Mouse (Mus musculus) thymus, postnatal 14 days (tissue): ENCODE data around the gene Csnk1g1.

Experiments used
- DNase-seq: peaks from one replicate; pipeline ENCODE4 v3.0.0; 2021

Csnk1g1 gene

DNA sequence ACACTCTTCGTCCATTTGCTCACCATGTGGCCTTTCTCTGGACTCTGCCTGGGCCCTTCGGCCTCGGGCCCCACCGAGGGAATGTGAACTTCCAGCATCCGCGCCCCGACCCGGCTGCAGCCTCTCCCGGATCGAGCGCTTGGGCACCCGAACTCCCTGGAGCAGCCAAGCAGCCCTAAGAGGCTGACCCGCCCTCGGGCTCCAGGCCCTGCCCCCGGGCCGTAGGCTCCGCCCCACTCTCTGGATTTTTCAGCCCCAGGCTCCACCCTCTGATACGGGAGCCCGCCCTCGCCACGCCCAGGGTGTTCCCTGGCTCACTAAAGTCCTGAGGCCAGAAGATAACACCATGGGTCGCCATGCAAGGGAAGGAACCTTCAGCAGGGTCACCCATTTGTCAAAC is 160.9 kb downstream of the Csnk1g1 start, which contains the start of gene Snx22:
Gene Snx22 (minus strand): TSS at position 137 of the 400 bp plus-strand sequence.
- DNase-seq = peak; percentile 62

DNA sequence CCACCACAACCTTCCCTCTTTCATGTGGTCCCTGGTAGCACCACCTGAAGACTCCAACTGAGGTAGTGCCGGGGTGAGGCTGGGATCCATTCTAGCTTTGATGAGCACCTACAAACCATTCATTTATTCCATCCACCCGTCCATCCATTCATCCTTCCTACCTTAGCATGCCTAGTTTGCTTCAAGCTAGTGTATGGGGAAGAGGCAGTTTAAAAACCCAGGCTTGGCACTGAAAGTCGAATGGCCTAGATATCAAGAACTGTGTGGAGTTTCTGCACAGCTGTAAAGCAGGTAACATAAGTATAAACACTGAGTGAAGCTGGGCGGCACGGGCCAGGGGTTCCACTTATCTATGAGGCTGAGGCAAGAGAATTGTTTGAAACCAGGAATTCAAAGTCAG is 161.4 kb downstream of the Csnk1g1 start:
- DNase-seq = no peak

DNA sequence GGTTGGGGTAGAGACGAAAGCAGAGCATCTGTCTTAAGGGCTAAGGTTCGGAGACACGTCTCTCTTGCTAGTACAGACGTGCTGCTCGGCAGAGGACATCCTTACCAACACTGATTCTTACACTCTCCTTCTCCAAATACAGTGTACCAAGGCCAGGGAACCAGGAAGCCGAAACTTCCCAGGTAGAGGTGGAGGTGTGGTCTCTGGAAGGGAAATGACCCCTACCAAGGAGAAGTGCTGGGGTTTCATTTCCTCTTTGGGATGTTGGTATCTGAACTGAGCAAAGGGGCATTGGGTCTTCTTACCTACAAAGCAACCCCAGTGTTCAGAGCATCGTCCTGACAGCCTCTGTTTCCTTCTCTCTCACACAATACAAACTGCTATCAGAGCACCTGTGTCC is 164.0 kb downstream of the Csnk1g1 start:
- no peak for DNase-seq

DNA sequence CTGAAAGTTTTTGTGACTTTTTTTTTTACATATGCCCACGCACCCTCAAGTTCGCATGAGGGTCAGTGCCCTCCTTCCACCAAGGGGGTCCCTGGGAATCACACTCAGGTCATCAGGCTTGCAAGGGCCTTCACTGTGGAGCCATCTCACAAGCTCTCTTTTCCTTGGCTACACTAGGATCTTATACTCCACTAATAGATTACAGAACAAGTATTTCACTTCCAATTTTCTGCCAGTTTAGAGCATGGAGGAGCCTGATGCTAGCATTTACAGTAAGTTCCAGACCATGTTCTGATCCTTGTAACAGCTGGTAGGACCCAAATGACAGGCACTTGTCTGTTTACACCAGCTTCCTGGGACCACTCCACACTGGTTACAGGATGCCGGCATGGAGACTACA is 169.3 kb downstream of the Csnk1g1 start:
- no peak for DNase-seq

DNA sequence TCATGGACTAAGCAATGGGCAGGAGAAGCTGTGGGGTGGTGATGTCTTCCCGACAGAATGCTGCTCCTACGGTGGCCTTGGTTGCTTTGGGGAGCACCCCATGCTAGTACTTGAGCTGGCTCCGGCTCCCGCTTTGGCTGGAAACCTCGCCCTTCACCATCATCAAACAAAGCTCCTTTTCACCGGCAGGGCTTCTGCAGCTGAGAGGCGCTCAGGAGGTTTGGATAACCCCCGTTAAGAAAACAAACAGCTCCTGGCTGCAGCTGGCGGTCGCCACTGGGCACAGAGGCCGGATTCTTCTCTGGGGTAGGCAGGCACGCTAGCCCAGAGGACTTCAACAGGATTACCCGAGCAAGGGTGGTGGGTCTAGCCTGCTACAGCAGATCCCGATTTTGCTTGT is 169.8 kb downstream of the Csnk1g1 start:
- DNase-seq = no peak

DNA sequence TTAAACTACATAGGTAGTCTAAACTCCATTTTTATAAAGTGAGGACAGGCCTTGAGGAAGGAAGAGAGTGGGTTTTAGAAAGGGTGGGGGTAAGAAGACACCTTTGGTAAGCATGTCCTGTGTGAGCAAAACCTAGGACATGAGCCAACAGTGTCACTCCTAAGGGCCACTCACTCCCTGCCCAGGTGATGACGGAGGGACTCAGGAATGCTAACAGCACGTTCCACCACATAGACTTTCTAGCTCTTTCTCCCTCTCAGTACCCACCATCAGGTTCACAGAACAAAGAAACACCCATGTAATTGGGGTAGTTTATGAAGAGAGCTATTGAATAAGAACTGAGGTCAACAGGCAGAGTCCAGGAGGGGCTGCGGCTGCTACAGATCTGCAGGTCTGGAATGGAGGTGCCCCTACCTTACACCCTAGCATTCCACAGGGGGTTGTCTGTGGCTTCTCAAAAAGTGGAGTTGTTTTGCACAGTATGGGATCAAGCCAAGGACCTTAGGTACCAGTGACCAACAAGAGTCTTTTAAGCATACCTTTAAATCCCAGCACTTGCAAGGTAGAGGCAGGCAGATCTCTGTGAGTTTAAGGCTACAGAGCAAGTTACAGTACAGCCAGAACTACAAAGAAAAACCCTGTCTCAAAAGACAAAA is 172.2 kb downstream of the Csnk1g1 start:
- DNase-seq = no peak

DNA sequence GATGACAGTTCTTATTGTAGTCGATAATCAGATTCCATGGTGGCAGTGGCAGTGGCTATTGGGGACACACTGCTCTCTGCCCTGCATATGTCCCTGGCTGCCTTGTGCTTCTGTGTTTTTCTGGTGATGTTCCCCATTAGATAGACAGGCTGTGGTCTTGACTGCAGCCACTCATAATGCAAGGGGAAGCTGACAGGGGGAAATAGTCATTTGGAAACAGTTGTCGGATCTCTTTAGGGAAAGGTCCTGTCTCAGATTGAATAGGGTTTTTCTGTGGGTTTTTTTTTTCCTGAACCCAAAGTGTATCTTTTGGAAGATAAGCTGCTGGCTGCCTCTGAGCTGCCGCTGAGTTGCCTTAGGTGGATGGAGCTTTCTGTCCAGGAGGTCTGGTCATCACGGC is 173.3 kb downstream of the Csnk1g1 start:
- DNase-seq = no peak

DNA sequence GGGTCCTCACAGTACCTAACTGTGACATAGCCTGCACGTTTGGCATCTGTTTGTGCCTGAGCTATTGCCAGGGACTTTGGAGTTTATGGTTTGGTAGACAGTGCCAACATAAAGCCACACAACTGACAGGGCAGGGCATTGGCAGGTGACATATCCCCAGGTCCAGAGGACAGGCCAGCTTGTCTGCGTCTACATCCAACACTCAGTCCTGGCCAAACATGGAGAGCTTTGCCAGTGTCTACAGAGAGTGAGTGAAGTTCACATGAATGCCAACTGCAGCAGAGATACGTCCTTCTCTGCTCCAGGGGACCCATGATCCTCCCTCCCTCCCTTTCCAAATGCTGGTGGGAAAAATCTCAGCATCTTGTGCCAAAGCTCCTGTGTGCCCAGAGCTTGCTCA is 175.4 kb downstream of the Csnk1g1 start:
- no peak for DNase-seq

DNA sequence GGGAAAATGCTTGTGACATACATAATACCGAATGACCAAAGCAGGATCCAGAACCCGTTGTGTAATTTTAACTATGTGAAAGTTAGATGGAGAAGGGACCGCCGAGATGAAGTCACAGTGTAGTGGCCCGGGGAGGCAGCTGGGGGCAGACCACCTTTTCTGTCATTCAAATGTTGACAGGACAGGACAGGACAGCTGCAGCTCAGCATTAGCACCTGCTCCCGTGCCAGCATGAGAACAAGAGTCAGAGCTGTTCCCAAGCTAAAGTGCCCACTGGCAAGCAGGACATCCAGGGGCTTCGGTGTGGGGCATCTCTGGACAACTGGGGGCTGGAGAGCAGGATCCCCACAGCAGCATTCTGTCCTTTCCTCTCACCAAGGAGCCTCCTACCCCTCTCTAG is 178.3 kb downstream of the Csnk1g1 start:
- DNase-seq = no peak

DNA sequence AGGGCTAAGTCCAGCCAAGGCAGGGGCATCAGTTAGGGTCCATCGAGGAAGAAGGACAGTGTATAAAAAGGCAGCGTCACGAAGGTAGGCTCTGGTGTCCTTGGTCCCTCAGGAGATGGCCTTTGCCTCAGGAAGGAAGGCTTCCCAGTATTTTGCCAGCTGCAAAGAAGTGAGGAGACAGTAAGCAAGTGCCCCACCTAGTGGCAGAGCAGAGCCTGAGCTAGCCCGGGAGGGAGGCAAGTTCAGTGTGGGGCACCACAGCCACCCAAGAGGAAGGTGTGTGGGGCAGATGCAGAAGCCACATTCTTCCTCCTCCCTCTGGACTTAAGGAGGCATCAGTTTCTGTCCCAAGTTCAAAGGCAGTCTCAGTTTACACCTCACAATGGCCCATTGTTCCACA is 179.7 kb downstream of the Csnk1g1 start:
- DNase-seq = peak; percentile 69

DNA sequence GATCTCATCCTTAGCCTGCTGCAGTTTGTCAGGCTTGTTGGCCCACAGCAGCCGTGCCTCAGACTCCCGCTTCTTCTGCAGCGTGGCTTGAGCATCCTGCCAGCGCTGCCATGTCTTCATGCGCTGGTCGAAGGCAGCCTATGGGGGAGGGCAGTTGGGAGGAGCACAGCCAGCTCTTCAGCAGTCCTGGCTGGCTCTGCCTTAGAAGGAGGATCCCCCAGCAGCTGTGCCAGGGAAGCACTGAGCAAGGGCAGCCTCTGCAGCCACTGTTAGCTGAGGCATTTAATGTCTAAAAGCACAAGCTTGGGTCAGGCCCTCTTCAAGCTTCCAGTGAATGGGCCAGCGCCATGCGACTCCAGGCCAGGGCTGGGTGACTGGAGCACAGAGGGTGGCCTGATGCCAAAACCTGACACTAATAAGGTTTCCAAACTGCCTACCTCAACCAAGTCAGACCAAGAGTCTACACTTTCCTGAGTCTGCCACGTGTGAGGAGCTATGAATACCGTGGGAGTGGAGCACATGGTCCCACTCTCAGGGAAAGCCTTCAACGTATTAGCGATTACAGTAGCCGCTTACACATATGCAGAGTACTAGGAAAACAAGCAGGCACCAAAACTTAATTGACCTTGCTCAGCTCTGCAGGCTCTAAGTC is 182.0 kb downstream of the Csnk1g1 start:
- no peak for DNase-seq

DNA sequence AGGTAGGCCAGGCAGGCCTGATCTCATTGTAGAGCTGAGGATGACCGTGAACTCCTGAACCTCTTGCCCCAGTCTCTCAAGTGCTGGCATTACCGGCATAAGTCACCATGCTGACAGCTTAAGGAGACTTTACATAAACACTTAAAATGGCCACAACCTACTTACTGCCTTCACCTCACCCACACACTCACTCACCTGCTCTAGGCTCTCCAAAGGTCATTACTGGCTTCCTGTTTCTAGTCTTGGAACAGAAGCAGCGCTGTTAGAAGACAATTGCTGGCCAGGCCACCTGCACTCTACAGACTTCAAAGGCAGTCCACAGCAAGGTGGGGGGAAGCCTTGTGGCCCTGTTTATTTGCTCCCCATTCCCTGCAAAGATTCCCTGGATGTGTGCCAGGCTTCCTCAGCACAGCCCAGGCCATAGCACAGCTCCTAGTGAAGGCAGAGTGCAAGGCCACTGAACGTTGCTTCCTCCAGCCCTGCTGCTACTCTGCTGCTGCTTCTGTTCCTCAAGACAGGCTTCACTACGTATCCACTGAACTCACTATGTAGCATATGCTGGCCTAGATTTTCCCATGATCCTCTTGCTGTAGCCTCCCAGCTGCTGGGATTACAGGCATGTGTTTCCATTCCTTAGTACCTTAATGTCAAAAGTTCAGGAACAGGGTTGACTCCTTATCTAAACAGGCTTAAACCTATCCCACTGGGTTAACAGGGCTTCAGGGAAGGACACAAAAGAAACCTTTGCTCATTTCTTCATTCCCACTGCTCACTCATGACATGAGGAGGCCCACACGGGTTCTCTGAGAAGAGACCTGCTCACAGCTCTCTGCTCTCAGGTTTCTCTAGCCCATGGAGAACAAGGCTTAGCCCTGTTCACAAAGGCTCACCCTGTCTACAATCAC is 182.9 kb downstream of the Csnk1g1 start:
- no peak for DNase-seq

DNA sequence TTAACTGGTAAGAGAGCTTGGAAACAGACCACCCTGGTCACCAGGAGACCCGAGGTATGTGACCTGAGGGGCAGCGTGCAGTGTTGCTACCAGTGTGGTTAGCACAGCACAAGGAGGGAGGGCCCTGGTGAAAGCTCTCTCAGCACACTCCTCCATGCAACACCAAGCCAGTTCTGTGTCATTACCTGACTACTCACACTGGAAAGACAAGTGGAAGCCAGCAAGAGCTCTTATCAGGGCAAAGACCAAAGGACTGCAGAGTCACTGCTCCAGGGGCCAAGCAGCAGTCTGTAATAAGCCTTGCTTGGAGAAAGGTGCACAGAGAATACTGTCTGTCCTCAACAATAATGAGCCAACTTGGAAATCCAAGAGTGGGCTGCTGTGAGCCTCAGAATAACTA is 183.9 kb downstream of the Csnk1g1 start:
- no peak for DNase-seq
